Mouse (Mus musculus): ENCODE measurements around the gene Mcoln2.

The Mcoln2 gene

DNA sequence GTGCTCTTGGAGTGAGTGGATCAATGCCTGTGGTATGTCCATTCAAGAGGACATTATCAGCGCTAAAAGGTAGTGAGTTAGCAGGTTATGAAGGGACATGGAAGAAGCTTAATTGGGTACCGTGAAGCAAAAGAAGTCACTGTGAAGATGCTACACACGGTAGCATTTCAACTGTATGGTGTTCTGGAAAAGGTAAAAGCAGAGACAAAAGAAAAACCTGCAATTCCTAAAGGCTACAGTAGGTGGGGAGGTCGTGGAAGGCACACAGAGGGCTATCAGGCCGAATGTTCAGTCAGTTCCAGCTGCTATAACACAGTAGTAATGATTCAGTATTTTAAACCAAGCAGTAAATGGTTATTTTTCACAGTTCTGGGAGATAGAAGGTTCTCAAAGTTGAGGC, 4.1 kb upstream of the Mcoln2 start:
- no peak for DNase-seq (ENCODE audit: low spot score in 2 of 2)

- peak in 1 of 2 experiments; percentile 30 for DNase-seq (ENCODE audit: low spot score in 2 of 2)
Observed at GRCm38 (mm10) chr3:146146131-146146530, 3.5 kb upstream of the Mcoln2 start.

- DNase-seq (ENCODE audit: low spot score in 2 of 2), result peak; percentile 40 to 60
Observed at GRCm38 (mm10) chr3:146150058-146150400, 396 bp downstream of the Mcoln2 start.

DNA sequence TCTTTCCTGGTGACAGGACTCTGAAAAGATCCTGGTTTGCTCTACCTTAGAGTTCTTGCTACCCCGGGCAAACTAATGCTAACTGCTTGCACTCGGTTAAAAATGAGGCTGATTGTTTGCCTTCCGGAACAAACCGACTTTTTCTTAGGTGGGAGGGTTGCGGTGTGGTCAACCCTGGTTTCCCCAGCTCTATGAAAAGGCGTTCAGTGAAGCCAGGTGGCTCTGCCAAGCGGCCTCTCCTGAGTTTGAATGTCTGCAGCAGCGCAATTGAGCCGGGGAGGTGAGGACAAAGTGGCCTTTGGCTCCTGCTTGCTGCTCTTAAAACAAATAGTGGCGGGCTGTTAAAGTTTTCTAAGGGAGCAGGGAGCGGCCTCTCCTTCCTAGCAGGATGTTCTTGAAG, 927 bp downstream of the Mcoln2 start:
- peak; percentile 24 to 50 for DNase-seq (ENCODE audit: low spot score in 2 of 2)

DNA sequence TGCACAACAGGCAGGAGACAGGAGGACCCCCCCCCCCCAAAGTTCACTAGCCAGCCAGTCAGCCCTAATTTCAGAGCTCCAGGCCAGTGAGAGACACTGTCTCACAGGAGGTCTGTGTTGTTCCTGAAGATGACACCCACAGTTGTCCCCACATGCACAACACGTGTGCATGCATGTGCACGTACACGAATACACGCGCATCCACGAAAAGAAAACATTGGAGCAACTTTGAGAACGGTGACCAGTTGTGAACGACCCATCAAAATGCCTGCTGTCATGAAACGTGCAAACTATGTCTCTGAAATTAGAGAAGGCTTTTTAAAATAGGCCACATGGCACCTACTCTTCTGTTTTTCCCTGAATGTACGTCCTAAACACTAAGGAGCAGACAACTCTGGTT, 1.7 kb downstream of the Mcoln2 start:
- no peak for DNase-seq (ENCODE audit: low spot score in 2 of 2)

DNA sequence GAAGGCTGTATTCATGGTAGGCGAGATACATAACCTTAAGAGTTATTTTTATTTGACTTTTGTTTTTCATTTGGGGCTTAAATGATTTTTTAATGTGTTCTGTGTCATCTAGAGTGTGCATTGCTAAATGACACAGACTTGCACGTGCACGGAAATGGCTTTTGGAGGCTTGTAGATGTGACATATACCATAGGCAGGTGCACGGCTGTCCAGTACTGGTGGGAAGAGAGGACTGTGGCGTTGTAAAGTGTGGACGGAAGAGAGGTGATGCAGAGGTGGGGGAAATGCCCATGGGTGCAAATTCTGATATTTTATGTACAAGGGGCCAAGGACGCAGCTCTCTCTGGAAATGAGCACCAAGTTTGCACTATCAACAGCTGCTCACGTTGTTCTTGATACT, 2.1 kb downstream of the Mcoln2 start:
- no peak for DNase-seq (ENCODE audit: low spot score in 2 of 2)

- DNase-seq (ENCODE audit: low spot score in 2 of 2), result no peak
Observed at GRCm38 (mm10) chr3:146152348-146152747, 2.7 kb downstream of the Mcoln2 start.

- no peak for DNase-seq (ENCODE audit: low spot score in 2 of 2)
Observed at GRCm38 (mm10) chr3:146152913-146153312, 3.3 kb downstream of the Mcoln2 start.

DNA sequence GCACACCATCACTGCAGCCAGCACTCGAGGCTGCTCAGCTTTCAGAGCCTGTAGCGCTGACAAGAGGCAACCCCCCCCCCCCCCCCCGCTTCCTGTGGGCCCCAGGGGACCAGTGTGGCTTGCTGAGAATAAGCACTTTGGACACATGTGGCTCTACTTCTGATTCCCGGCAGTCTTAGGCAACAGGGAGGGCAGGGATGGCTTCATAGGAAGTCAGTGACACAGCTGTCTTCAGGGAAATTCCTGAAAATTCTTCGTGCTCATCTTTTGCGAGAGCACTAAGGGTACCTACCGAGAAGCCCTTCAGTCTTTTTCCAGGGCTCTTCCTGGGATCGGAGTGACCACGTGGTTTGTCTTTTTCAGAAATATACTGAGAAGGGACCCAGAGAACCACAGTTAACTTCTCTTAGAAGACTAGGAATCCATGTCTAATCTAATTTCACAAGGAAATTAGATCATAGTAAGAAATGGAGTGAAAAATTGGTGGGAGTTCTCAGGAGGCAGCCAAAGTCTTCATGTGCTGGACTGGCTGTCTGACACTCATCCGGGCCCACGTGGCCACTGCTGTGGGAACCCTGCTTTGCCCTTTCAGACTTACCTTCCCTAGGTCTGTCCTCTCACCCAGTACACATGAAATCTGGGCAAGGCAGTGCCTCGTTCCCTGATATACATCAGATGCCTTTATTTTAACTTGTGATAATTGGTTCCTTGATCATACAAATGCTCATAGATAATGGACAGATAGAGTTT, 4.4 kb downstream of the Mcoln2 start:
- no peak for DNase-seq (ENCODE audit: low spot score in 2 of 2)

DNA sequence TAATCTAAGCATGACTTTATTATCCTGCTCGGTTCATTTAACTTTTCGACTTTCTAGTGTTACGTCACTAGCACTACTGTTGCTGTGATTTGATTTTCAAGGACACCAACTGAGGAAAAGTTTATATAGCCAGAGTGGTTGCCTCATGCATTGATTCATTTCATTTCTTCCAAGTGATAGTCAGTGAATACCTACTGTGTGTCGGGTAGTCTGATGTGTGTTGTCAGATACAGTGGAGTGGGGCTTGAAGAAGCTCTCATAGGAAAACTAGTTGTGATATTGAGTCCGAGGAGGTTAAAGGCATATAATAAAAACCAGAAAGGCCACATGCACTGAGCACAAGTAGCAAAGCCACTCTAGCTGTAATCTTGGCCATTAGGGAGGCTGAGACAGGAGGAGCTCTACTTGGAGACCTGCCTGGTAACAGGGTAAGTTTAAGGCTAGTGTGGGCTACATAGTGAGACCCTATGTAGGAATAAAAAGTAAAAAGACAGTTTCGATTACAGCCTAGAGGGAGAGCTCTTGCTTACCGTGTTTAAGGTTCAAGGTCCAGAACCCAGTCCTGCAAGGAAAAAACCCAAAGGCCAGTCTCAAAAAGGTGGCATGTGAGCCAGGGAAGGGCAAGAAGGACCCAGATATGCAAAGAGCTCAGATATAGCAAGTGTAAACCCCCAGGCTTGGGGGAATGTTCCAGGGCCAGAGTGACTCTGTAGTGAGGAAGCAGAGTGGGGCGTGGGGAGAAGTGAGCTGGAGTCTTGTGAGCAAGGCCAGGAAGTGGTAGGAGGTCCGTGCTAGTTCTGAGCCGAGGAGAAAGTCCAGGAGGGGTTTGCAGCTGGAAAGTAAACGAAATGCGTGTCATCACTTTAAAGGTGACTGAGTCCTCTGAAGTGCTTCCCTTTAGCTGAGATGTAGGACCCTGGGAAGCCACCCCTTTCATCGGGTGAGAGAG, 6.3 kb downstream of the Mcoln2 start:
- no peak for DNase-seq (ENCODE audit: low spot score in 2 of 2)

DNA sequence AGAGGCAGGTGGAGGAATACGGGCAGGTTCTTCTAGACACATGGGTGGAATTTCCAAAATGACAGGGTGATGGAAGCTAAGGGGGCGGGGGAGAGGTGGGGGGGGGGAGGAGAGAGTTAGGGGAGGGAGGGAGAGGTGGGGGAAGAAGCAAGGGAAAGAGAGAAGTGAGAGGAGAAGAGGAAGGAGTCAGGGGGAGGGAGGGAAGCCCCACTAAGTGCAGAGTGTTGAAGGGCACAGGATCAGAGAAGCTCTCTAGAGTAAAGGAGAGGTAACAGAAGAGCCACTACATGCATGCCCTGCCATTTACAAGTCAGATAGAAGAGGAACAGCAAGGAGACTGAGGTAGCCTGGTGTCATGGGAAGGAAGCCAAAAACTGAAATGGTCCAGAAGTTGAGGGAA, 7.2 kb downstream of the Mcoln2 start:
- no peak for DNase-seq (ENCODE audit: low spot score in 2 of 2)

DNA sequence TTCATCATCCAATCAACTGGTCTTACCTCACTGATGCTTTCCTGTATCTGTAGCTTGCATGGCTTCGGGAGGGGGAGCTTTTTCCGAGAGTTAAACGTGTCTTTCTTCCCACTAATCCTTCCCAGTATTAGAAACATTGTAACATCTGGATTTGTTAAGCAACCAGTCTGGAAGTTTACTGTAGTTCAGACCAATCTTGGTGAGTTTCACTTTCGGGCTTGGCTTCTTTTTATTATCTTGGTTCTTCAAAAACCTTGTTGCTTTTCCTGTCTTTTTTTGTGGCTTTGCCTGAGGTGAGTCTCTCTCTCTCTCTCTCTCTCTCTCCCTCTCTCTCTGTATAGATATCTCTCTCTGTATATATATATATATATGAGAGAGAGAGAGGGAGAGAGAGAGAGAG, 8.4 kb downstream of the Mcoln2 start:
- no peak for DNase-seq (ENCODE audit: low spot score in 2 of 2)

GRCm38 (mm10) chr3:146159360-146159759, 9.7 kb downstream of the Mcoln2 start:
- no peak for DNase-seq (ENCODE audit: low spot score in 2 of 2)

GRCm38 (mm10) chr3:146162197-146162596, 12.6 kb downstream of the Mcoln2 start:
- DNase-seq (ENCODE audit: low spot score in 2 of 2), result no peak

GRCm38 (mm10) chr3:146169356-146169755, 19.7 kb downstream of the Mcoln2 start:
- no peak for DNase-seq (ENCODE audit: low spot score in 2 of 2)

GRCm38 (mm10) chr3:146173030-146173429, 23.4 kb downstream of the Mcoln2 start:
- DNase-seq (ENCODE audit: low spot score in 2 of 2), result no peak

DNA sequence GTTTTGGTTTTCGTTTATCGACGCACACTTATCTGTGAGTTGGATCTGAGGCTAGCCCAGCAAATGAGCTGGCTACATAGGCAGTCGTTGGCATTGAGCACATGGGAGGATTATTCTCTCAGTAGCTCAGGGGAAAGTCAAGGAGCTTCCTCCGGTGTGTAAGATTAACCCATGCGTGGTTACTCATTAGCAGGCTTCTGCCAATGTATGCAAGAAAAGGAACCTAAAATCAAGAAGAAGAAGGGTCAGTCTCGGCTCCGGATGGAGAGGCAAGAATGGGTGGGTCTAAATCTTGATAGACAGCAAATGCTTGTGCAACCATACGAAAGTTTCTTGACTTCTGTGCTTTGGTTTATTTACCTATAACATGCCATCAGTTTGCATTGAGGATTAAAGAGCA, 24.6 kb downstream of the Mcoln2 start:
- no peak for DNase-seq (ENCODE audit: low spot score in 2 of 2)

DNA sequence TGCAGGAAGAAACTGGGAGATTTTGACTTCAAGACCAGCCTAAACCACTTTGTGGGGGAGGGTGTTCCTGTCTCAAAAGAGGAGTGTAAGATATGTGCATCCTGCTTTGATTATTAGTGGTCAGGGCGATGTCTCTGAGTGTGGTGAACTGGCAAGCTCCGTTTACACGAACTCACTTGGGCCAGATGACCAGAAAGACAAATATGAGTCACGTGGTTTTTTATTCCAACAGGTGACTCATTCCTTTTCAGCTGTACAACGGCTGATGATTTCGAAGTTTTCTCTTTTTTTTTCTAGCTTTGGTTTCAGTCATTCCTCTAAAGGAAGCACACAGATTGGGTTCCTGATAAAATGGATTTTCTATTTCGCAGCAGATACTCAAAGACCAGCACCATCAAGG, 27.7 kb downstream of the Mcoln2 start:
- DNase-seq (ENCODE audit: low spot score in 2 of 2), result no peak

GRCm38 (mm10) chr3:146177748-146178582, 28.3 kb downstream of the Mcoln2 start:
- DNase-seq (ENCODE audit: low spot score in 2 of 2), result peak; percentile 57 to 86

- DNase-seq (ENCODE audit: low spot score in 2 of 2), result no peak
Observed at GRCm38 (mm10) chr3:146180341-146180740, 30.7 kb downstream of the Mcoln2 start.

DNA sequence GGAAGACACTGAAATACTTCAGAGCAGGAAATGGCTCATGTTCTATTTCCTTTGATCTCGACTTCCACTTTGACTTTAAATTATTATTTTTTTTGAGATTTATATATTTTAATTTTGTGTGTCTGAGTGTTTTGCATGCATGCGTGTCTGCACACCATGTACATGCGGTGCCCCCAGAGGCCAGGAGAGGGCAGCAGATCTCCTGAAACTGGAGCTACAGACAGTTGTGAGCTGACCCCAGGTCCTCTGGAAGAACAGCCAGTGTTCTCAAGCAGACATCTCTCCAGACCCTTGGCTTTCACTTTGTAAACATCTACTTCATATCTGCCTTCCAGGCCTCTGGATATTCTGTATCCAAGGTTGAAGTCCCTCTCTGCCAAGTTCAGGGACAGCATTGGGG, 31.4 kb downstream of the Mcoln2 start:
- DNase-seq (ENCODE audit: low spot score in 2 of 2), result peak; percentile 45 to 65
